Mouse (Mus musculus) limb, embryonic 14.5 days (tissue): ENCODE measurements at regions not wholly inside any gene's neighbourhood (a gene's known extent, or its start where the extent isn't known, plus 50 kb on each side); places are given as distances from the start of the nearest gene placed in this dataset.

Experiments used
- ATAC-seq: fragments of 200-750 bp; cut with Nextera tagmentation; 2 replicates; pipeline ENCODE4 v1.8.0; 2017; ENCODE audit warnings: low read depth, moderate number of reproducible peaks, moderate TSS enrichment; ENCODE audit not compliant: low FRiP score
- DNase-seq: peaks from one replicate; pipeline ENCODE4 v3.0.0-alpha.2; 2015; ENCODE audit warnings: low spot score
- H3K27ac ChIP-seq: fragments of 300-500 bp; sonication (generic); replicated peaks from 2 replicates; pipeline ENCODE4 v1.5.1; 2014; ENCODE audit warnings: low read depth, mild to moderate bottlenecking, low read length, moderate library complexity, mixed read lengths
- H3K27me3 ChIP-seq: fragments of 300-500 bp; sonication (generic); 2 replicates; pipeline ENCODE4 v1.6.1; 2014; ENCODE audit warnings: low read length, mixed read lengths; ENCODE audit not compliant: control insufficient read depth, insufficient read depth
- H3K36me3 ChIP-seq: fragments of 300-500 bp; sonication (generic); 2 replicates; pipeline ENCODE4 v1.6.1; 2014; ENCODE audit warnings: mild to moderate bottlenecking, low read length, moderate library complexity, mixed read lengths; ENCODE audit not compliant: control insufficient read depth, insufficient read depth
- H3K4me1 ChIP-seq: fragments of 300-500 bp; sonication (generic); 2 replicates; pipeline ENCODE4 v1.6.1; 2014; ENCODE audit warnings: antibody characterized with exemption, low read length, mixed read lengths; ENCODE audit not compliant: control insufficient read depth, insufficient read depth
- H3K4me2 ChIP-seq: fragments of 300-500 bp; sonication (generic); replicated peaks from 2 replicates; pipeline ENCODE4 v1.6.1; 2014; ENCODE audit warnings: low read depth, mild to moderate bottlenecking, low read length, moderate library complexity; ENCODE audit not compliant: severe bottlenecking
- H3K4me3 ChIP-seq: fragments of 300-500 bp; sonication (generic); replicated peaks from 2 replicates; pipeline ENCODE4 v1.5.1; 2014; ENCODE audit warnings: low read length
- H3K9ac ChIP-seq: fragments of 300-500 bp; sonication (generic); 2 replicates; pipeline ENCODE4 v1.6.1; 2014; ENCODE audit warnings: mild to moderate bottlenecking, low read depth, low read length, moderate library complexity; ENCODE audit not compliant: severe bottlenecking
- H3K9me3 ChIP-seq: fragments of 300-500 bp; sonication (generic); 2 replicates; pipeline ENCODE4 v1.6.1; 2016; ENCODE audit warnings: low read length; ENCODE audit not compliant: control insufficient read depth
- POLR2A ChIP-seq: fragments of 200-500 bp; IDR thresholded peaks from 2 replicates; pipeline ENCODE4 v1.8.0; 2012; ENCODE audit warnings: inconsistent platforms, mild to moderate bottlenecking, moderate library complexity, borderline replicate concordance; ENCODE audit not compliant: insufficient read depth, insufficient read length; ENCODE audit errors: extremely low read depth
- WGBS: fragments of 180-500 bp; shearing (Covaris S2); extraction: QIAGEN DNeasy Blood & Tissue Kit; methylation state at CpG from one replicate; pipeline ENCODE4 v1.1.7; 2014; 5-methylcytosine and 5-hydroxymethylcytosine counted together

DNA sequence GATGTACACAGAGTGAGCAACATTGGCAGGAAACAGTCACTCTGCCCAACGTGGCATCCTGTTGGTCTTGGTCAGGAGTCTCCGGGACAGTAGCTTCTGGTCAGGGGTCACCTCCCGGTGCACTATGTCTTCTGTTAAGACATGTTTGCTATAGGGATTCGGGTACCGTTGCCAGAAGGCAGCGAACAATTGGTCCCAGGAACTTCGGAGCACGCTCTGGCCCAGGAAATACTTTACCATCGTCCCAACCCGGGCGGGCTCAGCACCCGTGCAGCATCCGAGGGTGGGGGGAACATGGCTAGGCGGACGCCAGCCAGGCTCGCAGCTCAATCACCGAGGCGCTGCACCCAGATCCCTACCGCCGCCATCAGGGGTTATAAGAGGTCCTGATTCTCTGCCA lies 80.6 kb upstream of the Adam23 start:
- Histone ChIP-seq H3K4me1 (no peaks in the 10 kb centered on the region), H3K9ac (no peak overlapping the region), H3K27ac (no peak overlapping the region), H3K9me3 (no peaks in the 10 kb centered on the region), H3K4me3 (no peak overlapping the region), H3K27me3 (no peaks in the 10 kb centered on the region), H3K4me2 (no peak overlapping the region), H3K36me3 (no peaks in the 10 kb centered on the region)
- TF ChIP-seq POLR2A = no peak
- no peak for DNase-seq
- WGBS = 93% methylated on average over 20 of the region's 20 CpGs
- no peak for ATAC-seq

DNA sequence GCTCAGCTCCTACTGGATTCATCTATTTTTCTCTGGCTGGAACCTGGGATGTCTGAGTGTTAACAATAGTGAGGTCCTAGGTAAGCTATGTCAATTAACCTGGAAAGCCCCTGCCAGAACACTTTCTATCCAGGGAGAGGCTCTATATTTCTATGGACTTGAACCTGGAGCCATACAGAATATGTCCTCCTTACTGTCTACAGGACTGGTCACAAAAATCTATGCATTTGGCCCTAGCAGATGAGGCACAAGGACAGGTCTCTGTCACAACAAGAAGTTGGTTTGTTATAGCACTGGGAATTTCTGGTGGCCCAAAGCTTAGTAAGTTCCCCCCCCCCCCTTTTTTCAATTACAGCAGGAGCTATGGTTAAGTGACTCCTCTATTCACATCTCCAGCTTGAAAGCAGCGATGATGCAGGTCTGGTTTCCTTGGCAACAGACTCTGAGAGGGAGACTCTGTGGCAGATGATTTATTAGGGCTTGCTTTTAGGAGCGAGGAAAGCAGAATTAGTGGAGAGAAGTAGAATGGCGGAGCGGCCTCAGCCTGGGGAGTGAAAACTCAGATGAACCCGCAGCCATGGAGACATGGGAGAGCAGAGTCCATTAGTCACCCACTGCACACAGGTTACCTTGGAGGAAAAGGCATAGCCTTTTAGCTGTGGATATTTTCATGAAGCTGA lies 77.9 kb upstream of the Adam23 start:
- Histone ChIP-seq H3K9me3 (no peaks in the 10 kb centered on the region), H3K4me2 (no peak overlapping the region), H3K27me3 (no peaks in the 10 kb centered on the region), H3K9ac (no peak overlapping the region), H3K36me3 (no peaks in the 10 kb centered on the region), H3K27ac (no peak overlapping the region), H3K4me3 (no peak overlapping the region), H3K4me1 (no peaks in the 10 kb centered on the region)
- 15% methylated on average over 5 of the region's 5 CpGs for WGBS
- ATAC-seq (no peak), DNase-seq (no peak)
- no peak for TF ChIP-seq POLR2A

DNA sequence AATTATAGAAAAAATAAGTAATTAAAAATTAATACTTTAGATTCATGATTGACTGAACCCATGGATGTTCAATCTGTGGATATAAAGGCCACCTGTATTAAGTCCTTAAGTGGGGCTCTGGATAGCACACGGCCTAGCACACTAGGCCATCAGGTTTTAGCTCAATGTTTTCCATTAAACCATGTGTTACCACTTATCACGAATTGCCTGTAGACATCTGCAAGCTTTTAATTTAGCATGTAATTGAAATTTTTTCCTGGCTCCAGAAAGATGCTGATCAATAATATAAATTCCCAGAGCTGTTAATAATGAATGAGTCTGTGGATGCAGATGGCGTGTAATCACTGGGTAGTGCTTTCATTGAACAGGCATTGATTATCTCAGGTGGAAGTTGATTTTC lies 76.8 kb upstream of the Adam23 start:
- DNase-seq (no peak), ATAC-seq (no peak)
- H3K9ac ChIP-seq = no peak overlapping the region
- H3K4me3 ChIP-seq = no peak overlapping the region
- 33% methylated on average over 3 of the region's 3 CpGs for WGBS
- TF ChIP-seq POLR2A = no peak
- no peaks in the 10 kb centered on the region for H3K36me3 ChIP-seq
- no peak overlapping the region for H3K4me2 ChIP-seq
- H3K27ac ChIP-seq = no peak overlapping the region
- no peaks in the 10 kb centered on the region for H3K9me3 ChIP-seq
- H3K27me3 ChIP-seq = no peaks in the 10 kb centered on the region
- no peaks in the 10 kb centered on the region for H3K4me1 ChIP-seq

DNA sequence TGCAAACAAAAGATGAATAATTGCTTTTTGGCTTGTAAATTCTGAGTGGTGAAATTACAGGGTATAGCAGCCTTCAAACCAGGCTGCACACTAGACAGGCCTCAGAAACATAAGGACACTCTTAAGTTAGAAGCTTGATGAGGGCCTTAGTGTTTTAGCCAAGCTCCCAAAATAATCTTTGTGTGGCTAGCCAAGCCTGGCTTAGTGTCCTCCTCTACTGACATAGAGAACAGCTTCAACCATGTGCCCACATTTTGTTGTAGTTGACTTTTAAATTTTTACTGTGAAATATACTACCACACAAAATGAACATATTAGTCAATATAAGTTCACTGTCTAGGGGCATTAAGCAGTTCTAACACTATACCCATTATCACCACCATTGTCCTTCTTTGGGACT lies 76.1 kb upstream of the Adam23 start:
- H3K4me1 ChIP-seq = no peaks in the 10 kb centered on the region
- no peak overlapping the region for H3K9ac ChIP-seq
- no peak overlapping the region for H3K4me3 ChIP-seq
- TF ChIP-seq POLR2A = no peak
- no peaks in the 10 kb centered on the region for H3K9me3 ChIP-seq
- H3K27ac ChIP-seq = no peak overlapping the region
- no peak overlapping the region for H3K4me2 ChIP-seq
- H3K36me3 ChIP-seq = no peaks in the 10 kb centered on the region
- no peaks in the 10 kb centered on the region for H3K27me3 ChIP-seq
- ATAC-seq (no peak), DNase-seq (no peak)

DNA sequence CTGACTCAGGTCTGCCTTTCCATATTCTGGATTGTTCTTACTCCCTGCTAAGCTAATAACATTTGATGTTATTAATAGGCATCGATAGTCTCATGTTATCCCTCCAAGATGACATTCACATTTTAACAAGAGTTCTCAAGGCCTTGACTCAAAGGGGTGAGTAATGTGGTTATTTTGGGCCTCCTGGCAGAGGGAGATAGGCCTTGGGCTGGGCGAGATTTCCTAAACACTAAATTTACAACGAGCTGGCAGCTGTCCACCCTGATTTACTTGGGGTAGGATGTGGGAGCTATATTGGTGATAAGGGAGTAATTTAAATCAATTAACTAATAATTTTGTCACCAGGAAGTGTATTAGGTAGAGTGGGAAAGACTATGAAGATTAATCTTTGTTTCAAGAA lies 62.6 kb upstream of the Adam23 start:
- no peaks in the 10 kb centered on the region for H3K36me3 ChIP-seq
- 70% methylated on average over 3 of the region's 3 CpGs for WGBS
- no peak overlapping the region for H3K9ac ChIP-seq
- DNase-seq (no peak), ATAC-seq (no peak)
- no peaks in the 10 kb centered on the region for H3K4me1 ChIP-seq
- TF ChIP-seq POLR2A = no peak
- H3K4me3 ChIP-seq = no peak overlapping the region
- H3K27ac ChIP-seq = no peak overlapping the region
- no peaks in the 10 kb centered on the region for H3K27me3 ChIP-seq
- no peak overlapping the region for H3K4me2 ChIP-seq
- H3K9me3 ChIP-seq = no peaks in the 10 kb centered on the region

DNA sequence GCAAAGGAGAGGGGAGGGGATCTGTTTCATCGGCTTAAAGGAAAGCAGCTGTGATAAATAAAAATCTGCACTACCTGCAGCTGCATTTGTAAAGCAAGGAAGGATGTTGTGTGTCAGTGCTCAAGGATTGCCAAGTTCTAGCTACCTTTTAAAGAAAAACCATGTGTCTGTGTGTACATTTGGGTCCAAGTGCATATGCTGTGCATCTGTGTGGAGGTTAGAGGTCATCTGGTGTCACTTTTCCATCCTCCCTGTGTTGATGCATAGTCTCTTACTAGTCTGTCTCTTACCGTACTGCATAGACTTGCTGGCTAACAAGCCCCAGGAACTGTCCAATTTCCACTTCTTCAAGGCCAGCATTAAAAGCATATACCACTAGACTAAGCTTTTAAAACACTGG lies 60.6 kb upstream of the Adam23 start:
- WGBS = 21% methylated on average over 2 of the region's 2 CpGs
- TF ChIP-seq POLR2A = no peak
- H3K4me3 ChIP-seq = no peak overlapping the region
- no peak for ATAC-seq
- H3K27me3 ChIP-seq = no peaks in the 10 kb centered on the region
- H3K4me1 ChIP-seq = no peaks in the 10 kb centered on the region
- H3K36me3 ChIP-seq = no peaks in the 10 kb centered on the region
- H3K4me2 ChIP-seq = no peak overlapping the region
- DNase-seq = no peak
- H3K27ac ChIP-seq = no peak overlapping the region
- H3K9ac ChIP-seq = no peak overlapping the region
- no peaks in the 10 kb centered on the region for H3K9me3 ChIP-seq
